Mouse (Mus musculus) stomach, postnatal 0 days (tissue): ENCODE data around the gene Ankrd11.

Experiments used
- CTCF ChIP-seq: IDR thresholded peaks from 2 replicates; pipeline ENCODE4 v1.5.1; 2016; ENCODE audit warnings: antibody characterized with exemption, low read depth, mild to moderate bottlenecking, moderate library complexity
- EP300 ChIP-seq: optimal IDR thresholded peaks from 2 replicates; pipeline ENCODE3; 2016; ENCODE audit warnings: antibody characterized with exemption

- TF ChIP-seq EP300 (no peak), CTCF (no peak)
Observed at GRCm38 (mm10) chr8:122856288-122856687, 185.8 kb downstream of the Ankrd11 start.
